Mouse (Mus musculus): ENCODE results near the gene Slc30a6.

Slc30a6 gene

DNA sequence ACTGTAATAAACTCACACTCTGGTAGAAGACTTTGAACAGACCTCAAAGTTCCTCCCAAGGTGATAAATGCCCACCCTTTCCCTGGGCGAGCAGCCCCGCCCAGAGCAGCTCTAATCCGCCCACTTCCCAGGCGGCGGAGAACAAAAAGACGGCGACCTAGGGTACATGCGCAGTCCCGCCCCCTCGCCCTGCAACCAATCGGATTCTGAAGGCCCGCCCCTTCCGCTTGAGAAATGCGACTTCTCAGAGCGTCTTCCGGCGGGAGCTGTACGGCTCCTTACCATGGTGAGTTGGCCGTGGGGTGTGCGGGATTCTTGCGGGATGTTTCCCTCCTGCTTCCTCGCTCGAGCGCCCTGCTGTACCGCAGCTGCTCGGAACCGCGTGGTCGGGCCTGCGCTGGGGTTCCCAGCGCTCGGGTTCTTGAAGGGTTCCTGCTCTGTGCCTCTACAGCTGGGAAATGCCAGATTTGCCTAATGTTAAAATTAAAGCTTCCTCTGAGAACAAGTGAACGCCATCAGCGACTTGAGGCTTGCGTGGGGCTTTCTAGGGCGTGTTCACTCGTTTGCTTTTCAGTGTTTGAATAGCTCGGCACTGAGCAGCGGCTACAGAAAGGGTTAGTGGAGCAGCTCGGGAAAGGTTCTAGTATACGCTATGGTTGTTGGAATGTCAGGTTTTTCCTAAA lies at the start of gene Slc30a6:
Gene Slc30a6 (plus strand): TSS at position 226 of the 683 bp plus-strand sequence.
- DNase-seq (ENCODE audit: low read depth in 2 of 2, low spot score in 2 of 2) = peak; percentile 92 to 95

DNA sequence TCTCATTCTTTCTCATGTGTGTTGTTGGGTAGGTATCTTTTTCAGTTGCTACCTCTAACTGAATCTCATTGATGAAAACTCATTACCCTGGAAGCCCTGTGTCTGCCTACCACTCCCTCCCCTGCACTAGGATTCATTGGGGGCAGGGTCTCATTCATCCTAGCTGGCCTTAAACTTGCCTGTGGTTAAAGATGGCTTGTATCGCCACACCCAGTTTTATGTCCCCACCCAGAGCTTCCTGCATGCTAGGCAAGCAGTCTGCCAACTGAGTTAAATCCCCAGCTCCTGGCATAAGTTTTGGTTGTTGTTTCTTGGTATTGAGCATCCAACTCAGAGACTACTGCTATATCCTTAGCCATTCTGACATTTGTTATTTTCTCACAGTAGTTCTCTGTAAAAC lies 31.8 kb upstream of the Slc30a6 start:
- no peak for DNase-seq (ENCODE audit: low read depth in 2 of 2, low spot score in 2 of 2)

DNA sequence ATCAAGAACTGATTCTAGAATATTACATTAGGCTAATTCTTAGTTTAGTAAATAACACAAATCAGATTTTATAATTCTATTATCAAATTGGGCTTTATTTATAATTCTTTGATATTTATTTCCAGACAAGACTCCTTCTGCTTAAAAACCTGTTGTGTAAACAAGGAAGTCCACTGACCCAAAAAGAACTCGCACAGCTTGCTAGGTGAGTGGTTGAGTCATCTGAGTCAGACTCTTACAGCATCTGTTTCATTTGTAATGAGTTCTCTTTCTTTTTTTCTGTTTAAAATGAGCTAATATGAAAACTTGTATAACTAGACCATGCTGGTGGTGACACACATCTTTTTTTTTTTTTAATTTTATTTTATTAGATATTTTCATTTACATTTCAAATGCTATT lies 18.5 kb upstream of the Slc30a6 start:
- no peak for DNase-seq (ENCODE audit: low read depth in 2 of 2, low spot score in 2 of 2)

DNA sequence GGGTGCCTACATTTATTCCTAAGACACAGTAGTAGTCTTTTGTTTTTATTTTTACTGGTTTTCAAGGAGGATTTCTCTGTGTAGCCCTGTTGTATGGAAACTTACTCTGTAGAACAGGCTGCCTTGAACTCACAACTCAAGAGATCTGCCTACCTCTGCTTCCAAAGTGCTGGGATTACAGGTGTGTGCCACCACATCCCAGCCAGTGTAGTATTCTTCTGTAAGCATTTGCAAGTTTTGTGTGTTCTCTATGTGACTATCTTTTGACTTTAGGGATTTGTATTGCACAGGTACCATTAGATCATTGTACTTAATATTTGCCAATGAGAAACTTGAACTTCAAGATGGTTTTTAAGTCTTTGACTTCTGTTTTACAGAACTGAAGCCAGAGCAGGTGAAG lies 8.8 kb upstream of the Slc30a6 start:
- DNase-seq (ENCODE audit: low read depth in 2 of 2, low spot score in 2 of 2) = no peak

DNA sequence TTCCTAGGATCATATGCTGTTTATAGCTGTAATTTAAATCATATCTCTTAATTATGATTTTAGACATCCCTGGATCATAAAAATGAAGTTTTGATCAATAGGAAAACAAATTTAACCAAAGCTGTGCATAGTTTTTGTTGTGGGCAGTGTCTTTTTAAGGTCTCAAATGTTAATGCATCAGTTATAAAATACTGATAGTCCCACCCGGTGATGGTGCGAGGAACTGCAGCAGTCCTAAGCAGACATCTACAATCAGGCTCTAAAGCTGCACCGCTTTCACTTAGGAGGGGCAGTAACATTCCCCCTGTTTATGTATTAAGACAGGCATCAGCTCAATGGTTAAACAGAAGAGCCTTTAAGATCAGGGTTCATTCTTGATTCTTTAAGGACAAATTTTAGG lies 5.6 kb upstream of the Slc30a6 start:
- no peak for DNase-seq (ENCODE audit: low read depth in 2 of 2, low spot score in 2 of 2)

DNA sequence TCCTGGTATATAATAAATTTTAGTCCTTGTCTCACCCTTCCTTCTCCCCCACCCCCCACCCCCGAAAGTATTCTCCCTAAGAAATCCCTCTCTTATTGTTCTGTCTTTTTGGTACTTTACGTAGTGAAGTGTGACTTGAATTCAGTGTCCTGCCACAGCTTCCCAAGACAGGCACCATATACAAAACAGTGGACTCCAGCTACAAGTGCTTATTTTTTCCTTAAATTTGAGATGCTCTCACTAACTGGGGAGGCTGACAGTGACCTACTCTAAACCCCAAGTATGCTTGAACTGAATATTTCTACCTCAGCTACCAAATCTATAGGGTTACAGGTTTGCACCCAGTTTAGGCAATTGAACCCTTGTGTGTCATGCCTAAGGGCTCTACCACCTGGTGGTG lies 1.0 kb upstream of the Slc30a6 start:
- DNase-seq (ENCODE audit: low read depth in 2 of 2, low spot score in 2 of 2) = no peak

DNA sequence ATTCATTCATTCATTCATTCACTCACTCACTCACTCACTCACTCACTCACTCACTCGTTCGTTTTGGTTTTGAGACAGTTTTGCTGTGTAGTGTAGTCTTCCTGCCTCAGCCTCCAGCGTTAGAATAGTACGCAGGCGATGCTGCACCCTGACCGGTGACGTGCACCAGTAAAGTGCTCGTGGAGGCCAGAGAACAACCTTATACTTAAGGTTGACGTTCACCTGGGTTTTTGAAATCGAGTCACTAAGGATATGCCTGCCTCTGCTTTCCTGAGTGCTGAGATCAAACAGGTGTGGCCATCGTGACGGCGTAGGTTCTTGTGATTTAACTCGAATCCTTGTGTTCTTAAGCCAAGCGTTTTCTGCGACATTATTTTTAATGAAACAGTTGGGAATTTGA lies 553 bp upstream of the Slc30a6 start:
- peak; percentile 10 to 28 for DNase-seq (ENCODE audit: low read depth in 2 of 2, low spot score in 2 of 2)

DNA sequence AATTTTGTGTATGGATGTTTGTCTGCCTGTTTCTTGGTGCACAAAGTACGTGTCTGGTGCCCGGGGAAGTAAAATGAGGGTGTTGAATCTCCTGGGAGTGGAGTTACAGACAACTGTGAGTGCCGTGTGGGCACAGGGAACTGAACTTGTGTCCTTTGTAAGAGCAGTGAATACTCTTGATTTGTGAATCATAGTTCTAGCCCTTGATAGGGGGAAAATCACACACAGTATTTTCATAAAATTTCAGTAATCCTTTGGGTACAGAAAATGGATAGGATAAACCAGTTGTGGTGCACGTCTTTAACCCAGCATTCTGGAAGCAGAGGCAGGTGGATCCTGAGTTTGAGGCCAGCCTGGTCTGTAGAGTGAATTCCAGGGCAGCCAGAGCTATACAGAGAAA lies 1.4 kb downstream of the Slc30a6 start:
- no peak for DNase-seq (ENCODE audit: low read depth in 2 of 2, low spot score in 2 of 2)

DNA sequence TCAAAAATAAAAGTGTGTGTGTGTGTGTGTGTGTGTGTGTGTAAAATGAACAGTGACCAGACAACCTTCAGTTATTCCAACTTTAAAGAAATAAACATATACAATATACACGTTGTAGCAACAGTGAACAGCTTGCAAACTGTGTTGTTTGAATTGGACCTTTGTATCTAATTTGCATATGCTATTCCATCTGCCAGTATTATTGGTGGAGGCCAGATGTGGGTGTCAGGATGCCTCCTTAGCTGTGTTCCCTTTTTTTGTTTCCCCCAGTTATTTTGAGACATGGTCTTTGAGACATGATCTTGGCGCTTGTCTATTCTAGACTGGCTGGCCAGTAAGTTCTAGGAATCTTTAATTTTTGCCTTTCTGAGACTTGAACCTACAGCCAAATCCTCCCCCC lies 1.8 kb downstream of the Slc30a6 start:
- no peak for DNase-seq (ENCODE audit: low read depth in 2 of 2, low spot score in 2 of 2)

DNA sequence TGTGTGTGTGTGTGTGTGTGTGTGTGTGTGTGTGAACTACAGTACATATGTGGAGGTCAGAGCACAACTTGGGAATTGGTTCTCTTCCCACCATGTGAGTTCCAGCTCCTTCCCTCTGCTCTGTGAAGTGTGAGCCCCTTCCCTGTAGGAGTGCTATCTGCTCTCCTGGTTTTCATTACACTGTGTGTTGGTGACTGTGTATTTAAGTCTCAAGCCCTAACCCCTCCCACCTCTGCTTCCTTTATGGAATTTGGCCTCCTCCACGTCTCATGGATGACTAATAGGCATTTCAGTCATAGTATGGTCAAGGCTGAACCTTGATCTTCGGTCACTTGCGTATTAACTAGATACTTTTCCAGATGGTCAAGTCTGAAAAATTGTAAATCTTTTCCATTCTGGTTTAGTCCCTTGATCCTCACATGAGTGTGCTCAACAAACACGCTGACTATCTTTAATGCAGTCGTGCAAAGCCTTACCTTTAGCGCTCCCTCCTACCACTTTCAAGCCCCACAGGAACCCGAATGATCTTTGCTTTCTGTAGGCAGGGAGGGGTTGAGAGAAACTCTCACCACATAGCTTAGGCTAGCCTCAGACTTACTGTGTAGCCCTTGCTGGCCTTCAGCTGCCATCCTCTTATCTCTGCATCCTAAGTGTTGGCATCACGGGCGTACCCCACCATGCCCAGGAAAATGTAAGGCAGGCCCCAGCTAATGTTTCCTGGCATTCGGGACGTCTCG lies 7.2 kb downstream of the Slc30a6 start:
- DNase-seq (ENCODE audit: low read depth in 2 of 2, low spot score in 2 of 2) = no peak

DNA sequence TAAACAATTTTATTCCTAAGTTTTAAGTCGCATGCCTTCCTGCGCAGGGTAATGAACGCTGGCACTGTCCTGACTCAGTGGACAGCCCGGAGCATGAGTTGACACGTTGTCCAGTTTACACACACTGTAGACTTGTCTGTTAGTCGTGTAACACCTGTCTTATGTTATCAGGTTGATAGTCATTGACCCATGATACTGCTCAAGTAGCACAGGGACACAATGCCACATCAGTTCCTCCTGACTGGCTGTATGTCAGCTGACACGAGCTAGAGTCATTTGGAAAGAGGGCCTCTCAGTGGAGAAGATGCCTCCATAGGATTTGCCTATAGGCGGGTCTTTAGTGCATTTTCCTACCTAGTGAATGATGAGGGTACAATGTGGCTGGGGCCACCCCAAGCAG lies 11.1 kb downstream of the Slc30a6 start:
- no peak for DNase-seq (ENCODE audit: low read depth in 2 of 2, low spot score in 2 of 2)

DNA sequence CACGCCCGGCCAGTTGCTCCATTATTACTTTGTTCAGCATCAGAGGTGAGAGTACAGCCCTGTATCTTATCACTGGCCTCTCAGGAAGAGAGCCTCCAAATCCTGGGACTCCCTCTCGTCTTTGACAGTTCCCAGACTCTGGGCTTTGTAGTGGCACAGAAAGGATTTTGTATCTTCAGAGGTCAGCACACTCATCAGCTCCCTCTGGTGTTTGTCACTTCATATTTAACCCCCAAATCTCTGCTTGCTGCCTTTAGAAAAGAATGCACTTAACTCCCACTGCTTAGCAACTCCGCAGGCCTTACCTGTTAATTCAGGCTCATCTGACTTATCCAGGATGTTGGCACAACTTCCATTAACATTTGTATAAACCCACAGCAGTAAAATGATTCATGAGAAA lies 14.3 kb downstream of the Slc30a6 start:
- DNase-seq (ENCODE audit: low read depth in 2 of 2, low spot score in 2 of 2) = no peak

DNA sequence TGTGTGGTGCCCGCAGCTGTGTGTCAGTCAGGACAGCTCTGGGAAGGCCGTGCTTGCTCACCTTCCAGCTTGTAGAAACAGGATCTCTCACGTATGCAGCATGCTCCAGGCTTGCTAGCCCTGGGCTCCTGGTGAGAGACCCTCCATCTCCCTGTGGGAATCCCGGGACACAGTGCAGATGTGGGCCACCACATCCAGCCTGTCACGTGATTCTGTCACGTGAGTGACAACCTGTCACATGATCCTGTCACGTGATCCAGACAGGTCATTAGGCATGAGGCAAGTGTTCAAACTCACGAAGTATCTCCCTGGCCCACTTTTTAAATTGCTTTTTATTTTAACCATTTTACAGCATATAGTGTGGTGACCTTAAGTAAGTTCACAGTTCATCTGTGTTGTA lies 17.9 kb downstream of the Slc30a6 start:
- DNase-seq (ENCODE audit: low read depth in 2 of 2, low spot score in 2 of 2) = no peak

DNA sequence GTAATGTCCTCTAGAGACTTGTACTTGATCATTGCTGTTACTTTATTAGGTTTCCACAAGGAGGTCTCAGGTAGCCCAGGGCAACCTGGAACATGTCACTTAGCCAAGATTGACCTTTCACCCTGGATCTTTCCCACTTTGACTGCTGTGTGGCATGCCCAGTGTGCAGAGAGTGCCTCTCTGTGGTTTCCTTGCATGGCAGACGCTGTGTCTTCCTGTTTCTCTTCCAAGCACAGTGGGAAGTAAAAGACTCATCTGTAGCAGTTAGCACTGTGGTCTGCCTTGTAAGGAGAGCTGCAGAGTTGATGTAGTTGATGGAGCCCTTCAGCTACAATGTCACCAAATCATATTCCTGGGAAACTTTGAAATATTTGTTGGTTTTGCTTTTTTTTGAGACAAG lies 19.3 kb downstream of the Slc30a6 start:
- no peak for DNase-seq (ENCODE audit: low read depth in 2 of 2, low spot score in 2 of 2)

DNA sequence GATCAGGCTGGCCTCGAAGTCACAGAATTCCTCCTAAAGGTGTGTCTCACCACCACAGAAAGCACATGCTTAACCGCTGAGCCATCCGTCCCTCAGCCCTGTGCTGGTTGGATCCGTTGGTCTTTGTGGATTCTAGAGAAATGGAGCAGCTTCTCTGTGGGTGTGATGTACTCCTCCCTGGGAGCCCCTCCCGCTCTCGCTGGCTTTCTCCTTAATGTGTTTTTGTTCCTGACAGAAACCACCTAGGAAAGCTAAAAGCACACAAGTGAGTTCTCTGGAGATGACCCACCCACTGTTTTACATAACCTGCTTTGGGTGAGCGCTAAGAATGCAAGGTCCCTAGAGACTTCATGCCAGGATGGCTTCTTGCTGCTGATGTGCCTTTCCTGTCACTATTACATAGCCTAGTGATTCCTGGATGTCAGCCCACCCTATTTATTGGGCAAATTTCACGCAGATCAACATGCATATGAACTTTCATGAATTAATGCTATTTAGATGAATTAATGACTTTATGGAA lies 21.5 kb downstream of the Slc30a6 start:
- no peak for DNase-seq (ENCODE audit: low read depth in 2 of 2, low spot score in 2 of 2)

DNA sequence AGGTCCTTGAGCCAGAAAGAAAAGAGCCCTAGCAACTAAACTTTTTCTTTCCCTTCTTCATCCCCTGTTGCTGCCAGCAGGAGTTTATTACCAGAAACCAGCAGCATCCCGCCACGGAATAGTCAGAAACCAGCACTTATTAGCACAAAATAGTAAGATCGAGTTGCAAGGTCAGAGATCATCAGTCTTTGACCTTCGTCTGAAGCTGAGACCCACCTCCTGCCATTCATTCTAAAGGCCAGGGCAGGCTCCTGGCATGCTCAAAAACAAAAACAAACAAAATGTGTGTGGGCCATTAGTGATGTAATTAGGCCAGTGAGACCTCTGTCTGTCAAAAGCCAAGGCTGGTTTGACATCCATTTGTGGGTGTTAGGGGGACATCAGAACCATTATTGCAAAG lies 22.8 kb downstream of the Slc30a6 start:
- DNase-seq (ENCODE audit: low read depth in 2 of 2, low spot score in 2 of 2) = no peak

DNA sequence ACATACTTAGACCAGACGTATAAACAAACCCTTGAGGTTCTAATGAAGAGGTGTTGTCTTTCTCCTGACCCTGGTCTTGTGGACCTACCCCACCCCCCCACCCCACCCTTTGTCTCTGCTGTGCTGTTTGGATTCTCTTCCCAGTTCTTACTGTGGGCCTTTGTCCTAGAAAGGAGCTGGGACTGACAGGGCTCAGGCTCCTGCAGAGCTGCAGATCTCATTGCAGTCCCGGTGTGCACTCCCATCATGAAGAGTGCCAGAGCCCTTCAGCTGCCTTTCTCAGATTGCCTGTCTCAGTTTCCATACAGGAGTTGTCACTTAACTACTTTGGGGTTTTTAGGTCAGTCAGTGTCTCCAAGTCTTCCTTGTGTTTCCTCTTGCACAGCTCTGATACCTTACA lies 25.2 kb downstream of the Slc30a6 start:
- no peak for DNase-seq (ENCODE audit: low read depth in 2 of 2, low spot score in 2 of 2)

DNA sequence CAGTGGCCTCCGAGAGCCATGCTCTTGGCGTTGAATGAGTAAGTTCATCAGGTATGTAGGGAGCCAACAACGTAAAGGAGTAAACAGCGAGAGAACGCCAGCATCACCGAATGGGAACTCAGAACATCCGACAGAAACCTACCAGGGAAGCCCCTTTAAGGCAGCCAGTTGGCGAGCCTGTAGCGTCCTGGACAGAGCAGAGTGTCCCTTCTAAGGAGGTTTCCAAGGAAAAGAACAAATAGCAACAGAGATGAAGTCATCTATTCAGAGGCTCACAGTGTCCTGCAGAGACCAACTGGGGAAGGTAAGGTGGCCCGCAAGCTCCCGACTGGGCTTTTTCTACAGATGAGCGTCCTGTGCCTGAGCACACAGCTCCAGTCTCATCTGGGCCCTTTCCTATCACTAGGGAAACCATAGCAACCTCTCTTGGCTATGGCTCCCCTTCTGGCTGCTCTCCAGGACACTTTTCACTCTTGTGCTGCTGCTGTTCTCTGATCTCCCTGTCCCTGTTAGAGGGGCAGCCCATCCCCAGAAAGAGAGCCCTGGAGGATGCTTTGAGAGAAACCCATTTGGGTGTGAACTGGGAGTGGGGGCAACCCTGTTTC lies 29.1 kb downstream of the Slc30a6 start:
- no peak for DNase-seq (ENCODE audit: low read depth in 2 of 2, low spot score in 2 of 2)

DNA sequence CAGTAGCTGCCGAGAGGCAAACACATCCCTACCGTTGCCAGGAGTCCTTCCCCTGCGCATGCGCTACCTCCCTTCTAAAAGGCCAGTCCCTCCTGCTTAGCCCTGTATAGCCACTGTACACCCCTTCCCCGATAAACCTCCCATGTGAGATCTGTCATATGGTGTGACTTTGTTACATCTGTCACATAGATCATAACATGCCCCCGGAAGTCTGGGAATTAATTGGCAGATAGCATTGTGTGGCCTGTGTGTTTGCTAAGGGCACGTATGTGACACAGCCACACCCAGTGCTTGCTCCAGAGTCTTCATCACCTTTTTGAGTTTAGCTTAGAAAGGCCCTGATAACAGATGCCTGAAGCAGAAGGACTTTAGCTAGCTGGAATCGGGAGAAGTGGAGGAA lies 34.7 kb downstream of the Slc30a6 start:
- no peak for DNase-seq (ENCODE audit: low read depth in 2 of 2, low spot score in 2 of 2)

DNA sequence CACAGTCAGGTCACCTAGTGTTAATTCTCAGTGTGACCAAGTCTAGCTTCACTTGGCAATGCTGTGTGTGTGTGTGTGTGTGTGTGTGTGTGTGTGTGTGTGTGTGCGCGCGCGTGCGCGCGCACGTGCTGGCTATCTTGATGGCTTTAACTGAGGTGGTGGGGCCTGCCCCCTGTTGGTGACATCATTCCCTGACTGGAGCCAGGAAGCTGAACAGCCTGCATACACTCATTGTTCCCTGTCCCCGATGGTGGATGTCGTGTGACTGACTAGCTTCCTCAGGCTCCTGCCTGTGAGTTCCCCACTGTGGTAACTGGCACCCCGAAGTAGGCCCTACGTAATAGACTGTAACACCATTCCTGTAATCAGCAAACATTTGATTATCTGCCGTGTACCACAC lies 36.1 kb downstream of the Slc30a6 start:
- no peak for DNase-seq (ENCODE audit: low read depth in 2 of 2, low spot score in 2 of 2)

DNA sequence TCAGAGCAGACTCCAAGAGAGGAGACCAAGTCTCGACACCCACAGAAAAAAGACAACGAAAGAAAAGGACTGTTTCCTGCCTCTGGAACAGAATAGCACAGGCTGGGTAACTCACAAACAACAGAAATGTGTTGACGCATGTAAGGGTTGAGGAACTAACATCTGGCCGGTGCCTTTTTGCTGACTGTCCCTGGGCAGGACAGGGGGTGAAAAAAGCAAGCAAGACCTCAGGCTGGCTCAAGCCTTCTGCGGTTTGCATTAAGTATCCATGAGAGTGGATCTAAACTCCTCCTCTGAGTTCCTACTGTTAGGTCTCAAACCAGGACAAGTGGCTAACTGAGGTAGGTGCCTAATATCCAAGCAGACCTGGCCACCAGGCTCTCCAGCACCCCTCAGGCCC lies 37.2 kb downstream of the Slc30a6 start:
- DNase-seq (ENCODE audit: low read depth in 2 of 2, low spot score in 2 of 2) = no peak

DNA sequence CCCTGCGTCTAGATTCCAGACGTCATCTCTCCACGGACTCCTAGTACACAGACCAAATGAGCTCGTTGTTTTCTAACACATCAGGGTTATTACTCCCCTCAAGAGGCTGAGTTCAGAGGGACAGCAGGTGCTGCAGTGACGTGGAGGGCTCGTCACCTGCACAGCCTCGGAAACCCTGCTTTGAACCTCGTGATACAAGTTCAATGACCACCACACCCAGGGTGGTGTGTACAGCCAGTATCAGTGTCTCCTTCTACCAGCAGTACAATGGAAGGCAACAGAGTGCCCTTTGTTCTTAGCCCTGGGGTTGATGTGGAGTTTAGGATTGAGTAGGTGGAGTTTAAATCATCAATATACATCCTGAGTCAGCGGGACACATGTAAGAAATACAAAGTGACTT lies 42.4 kb downstream of the Slc30a6 start:
- no peak for DNase-seq (ENCODE audit: low read depth in 2 of 2, low spot score in 2 of 2)

Measured in CD8-positive naive resting alpha-beta T cell, adult 2 months (primary cell).